Mouse (Mus musculus): ENCODE results near the gene Copb1.

The Copb1 gene

DNA sequence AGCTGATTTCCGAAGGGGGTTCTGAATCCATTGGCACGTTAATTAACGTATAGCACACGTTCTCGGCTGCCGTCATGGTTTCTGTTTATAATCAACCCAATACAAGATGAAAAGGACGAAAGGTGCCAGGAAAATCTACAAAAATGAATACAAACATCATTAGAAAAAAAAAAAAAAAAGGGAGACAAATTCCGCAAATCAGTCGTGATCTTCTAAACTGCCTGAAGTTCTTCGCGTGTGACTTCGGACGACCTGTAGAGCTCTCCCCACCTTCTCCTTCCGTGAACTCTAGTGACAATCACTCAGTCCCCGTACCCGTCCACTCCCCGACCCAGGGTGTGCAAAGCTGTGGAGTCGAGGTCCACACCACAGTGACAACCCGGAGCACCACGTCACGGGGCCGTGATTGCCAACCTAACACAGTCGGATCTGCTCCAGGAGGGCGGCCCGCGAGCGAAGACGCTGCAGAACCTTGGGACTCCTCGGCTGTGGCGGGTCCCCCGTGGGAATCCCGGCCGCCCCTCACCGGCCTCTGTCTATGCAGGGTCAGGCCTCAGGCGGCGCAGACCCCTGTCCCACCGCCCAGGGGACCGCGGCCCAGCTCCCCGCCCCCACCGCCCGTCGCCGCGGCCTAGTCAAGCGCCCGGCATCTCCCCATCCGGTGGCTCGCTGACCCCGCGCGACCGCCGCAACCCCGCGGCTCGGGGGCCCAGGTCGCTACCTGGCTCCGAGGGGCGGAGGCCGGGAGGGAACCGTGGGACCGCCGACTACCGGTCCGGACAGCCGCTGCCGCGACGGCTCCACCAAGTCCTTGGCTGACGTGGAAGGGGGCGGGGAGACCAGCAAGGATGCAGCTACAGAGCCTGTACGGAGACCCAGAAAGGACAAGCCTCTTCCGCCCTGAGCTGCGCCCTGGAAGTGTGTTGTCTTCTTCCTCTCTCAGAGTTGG, at the start of gene Copb1:
Copb1 (minus strand) TSS at position 827 of the 949 bp plus-strand sequence.
- DNase-seq = peak; percentile 95

DNA sequence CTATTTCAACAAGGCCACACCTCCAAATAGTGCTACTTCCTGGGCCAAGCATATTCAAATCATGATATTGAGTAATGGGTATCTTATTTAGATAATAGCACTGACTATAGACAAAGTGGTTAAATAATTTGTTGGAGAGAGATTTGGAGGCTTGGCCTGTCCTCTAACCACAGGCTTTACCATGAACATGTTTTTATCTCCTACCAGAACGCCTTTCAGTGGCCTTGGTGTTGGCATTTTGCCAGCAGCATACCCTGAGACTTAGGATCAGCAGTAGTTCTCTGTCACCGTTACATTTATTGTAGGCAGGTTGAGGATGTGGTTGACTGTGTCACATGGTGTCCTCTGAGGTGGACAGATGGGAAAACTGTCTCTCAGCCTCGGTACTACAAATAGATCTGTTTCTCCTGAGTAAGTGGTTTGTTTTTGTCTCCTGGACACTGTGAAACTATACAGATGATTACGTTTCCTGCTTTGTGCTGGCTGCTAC, 46.8 kb upstream of the Copb1 start:
- DNase-seq = no peak

DNA sequence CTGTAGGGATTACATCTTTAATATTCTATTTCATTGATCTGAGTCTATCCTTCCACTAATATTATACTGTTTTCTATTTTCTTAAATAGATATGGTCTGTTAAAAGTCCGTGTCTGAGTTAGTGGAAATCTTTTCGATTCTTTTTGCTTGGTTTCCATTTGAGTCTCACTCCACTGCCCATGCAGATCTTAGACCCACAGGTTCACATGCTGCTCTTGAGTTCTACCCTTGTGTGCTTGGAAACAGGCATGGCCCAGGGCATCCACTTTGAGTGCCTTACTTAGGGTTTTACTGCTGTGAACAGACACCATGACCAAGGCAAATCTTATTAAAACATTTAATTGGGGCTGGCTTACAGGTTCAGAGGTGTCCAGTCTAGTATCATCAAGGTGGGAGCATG, 46.3 kb upstream of the Copb1 start:
- DNase-seq = no peak

DNA sequence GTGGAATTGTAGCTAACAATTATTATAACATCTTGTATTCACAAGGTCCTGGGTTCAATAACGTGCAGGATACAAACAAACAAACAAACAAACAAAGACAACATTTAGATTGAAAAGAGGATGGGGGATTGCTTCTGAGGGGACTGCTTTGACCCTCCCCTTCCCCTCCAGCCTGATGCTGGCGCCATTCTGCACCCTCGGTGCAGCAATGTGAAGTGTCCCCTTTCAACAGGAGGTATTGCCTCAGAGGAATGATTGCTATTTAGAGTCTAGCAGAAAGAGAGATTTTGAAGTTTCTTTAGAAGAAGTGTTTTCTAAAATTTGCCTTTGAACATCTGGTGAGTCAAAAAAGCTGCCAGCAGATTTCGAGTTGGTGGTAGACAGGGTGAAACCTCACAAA, 44.7 kb upstream of the Copb1 start:
- no peak for DNase-seq

DNA sequence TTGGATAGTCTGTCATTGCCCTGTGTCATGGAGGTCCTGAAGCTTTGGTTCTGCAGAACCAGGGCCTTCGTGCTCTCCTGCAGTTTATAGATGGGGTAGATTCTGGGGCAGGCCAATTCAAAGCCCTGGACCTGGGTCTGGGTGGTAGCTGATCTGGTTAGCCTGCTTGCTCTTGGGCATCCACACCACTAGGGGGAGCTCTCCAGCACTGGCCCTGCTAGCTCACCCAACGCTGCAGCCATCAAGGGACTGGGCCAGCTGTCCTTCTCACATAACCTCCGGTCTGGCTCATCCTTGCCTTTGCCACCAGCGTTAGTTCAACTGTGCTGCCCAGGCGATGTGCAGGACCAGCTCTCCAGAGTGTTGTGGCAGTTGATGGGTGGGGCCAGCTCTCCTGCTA, 40.2 kb upstream of the Copb1 start:
- DNase-seq = peak; percentile 40

DNA sequence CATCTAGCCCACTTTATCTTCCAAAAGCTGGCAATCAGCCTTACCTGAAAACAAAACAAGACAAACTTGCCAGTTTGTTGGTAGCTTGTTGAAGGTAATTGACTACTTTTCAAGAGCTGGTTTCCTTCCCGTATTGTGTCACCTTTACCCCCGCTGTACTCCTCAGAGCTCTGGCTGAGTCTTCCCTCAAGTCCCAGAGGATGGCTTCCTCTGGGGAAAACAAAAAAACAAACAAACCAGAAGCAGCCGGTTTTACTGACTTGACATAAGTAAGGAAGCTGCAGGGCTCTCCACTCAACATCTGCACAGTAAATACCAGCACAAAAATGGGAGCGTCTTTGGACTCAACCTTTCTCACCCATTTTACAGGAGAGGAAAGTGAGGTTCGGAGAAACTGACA, 39.4 kb upstream of the Copb1 start:
- no peak for DNase-seq

DNA sequence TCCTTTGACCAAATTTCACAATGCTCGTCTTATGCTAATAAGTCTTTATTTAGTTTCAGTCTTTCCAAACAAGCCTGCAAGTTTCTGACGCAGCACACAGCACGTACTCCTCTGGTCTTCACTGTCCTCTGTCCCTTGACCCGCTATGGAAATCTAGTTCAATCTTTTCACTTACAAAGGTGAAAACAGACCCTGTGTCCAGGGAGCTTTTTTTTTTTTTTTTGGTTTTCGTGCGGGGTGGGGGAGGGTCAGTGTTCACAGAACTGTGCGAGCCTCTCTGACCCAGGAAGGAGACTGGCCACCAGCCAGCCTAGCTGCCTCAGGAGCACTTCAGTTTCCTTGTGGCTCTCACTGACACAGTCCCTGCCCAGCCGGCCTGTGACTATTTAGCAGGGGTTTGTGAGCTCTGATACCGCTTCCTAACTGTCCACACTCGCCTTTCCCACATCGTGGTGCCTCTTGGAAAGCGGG, 38.0 kb upstream of the Copb1 start:
- peak; percentile 32 for DNase-seq

DNA sequence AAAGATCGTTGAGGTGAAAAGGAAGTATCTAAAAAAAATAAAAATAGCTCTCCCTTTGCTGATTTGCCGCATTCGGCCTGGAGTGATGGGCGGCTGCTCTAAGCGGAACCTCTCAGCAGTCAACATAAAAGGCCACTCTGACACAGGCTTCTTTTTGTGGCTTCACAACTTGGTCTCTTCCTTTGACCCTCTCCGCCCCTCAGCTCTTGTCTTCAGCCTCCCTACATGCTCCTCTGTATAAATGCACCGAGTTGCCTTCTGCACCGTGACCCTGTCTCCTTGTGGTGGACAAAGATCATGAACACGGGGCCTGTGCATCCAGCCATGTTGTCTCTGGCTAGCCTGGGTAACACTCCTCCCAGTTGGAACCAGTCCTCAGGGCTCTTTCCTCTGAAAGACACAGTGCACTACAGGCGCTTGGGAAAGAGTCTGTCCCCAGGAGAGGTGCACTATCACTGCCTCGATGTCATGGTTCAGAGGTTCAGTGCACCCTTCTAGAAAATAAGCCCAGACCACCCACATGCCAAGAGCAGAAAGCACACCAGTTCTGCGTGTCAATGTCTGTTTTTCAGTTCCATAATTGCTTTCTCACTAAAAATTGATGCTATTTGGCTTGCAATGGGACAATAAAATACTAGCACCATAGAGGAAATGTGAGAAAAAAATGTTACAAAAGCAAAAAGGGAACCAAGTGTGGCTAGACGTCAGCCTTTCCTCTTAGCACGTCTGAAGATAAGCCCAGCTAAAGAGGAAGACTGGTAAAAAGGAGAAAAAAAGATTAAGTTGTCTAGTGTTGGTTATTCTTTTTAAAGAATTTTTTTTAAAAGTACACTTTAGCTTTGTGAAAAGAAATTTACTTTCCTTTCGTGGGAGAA, 37.2 kb upstream of the Copb1 start:
- DNase-seq = peak; percentile 48

DNA sequence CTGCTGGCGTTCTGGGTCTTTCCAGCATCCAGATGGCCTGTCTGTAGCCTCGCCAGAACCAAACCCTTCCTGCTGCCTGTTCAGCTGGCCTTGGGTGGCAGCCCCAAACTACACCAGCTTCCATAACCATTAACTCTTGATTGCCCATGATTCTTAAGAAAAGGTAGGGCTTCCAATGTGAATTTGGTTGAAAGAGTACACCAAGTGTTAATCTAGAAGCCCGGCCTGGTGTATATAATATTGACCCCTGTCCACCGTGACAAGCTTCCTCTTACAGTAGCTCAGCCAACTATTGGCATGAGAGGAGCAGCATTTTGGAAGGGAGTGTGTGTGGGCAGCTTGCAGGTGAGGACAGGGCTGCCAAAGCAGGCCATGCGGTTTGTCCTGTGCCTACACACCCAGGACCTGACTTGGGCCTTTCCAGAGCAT, 35.6 kb upstream of the Copb1 start:
- no peak for DNase-seq

DNA sequence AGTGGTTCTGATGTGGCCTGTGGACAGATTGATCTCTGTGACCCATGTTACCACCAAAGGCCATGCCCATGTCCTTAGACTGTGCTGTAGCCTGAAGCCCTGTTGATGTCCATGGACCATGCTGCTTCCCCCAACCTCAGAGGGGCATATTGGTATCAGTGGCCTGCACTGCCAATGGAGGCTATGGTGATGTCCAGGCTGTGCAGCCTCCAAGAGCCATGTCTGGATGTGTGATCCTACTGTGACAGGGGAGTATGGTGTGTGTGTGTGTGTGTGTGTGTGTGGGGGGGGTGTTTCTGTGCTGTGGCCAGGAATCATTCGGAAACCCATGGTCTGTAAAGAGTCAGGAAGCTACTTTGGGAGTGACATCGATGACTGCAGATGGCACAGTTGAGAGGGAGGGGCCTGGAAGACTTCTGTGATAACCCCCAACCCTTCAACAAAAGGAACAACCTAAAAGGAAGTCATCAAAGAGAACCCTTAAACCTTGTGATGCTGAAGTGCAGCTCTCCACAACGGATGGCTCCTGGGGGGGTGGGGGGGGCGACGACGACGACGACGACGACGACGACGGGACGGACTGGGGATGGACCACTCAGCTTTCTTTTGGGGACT, 29.9 kb upstream of the Copb1 start:
- peak; percentile 30 for DNase-seq

DNA sequence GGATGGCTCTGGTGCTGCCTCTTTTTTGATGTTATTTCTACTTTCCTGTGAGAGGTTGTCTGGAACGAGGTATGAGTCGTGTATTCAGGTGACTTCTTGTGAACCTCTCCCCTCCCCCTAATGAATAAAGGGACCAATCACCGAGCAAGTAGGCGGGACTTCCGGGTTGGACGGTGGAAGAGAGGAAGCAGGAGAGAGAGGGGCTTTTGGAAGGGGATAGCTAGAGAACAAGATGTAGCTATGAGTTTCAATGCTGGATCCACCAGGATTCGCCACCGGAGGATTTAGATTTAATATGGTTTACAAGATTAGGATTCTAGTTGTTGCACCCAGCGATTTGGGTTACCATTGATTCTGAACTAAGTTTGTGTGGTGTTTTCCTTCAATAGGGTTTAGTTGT, 28.5 kb upstream of the Copb1 start:
- DNase-seq = no peak

DNA sequence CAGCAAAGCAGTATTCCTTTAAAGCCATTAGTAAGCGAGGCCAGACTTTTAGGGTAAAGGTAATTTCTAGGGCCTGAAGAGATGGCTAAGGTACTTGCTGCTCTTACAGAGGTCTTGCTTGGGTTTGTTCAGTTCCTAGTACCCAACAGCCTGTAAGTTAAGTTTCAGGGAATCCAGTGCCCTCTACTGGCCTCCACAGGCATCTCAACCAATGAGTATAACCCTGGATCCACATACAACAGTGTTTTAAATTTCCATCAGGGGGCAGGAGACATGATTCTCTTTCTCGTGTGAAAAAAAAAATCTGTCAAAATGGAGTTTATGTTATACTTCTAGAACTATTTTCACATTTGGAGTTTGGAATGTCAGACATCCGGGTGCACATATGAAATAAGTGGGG, 27.2 kb upstream of the Copb1 start:
- DNase-seq = peak; percentile 80

DNA sequence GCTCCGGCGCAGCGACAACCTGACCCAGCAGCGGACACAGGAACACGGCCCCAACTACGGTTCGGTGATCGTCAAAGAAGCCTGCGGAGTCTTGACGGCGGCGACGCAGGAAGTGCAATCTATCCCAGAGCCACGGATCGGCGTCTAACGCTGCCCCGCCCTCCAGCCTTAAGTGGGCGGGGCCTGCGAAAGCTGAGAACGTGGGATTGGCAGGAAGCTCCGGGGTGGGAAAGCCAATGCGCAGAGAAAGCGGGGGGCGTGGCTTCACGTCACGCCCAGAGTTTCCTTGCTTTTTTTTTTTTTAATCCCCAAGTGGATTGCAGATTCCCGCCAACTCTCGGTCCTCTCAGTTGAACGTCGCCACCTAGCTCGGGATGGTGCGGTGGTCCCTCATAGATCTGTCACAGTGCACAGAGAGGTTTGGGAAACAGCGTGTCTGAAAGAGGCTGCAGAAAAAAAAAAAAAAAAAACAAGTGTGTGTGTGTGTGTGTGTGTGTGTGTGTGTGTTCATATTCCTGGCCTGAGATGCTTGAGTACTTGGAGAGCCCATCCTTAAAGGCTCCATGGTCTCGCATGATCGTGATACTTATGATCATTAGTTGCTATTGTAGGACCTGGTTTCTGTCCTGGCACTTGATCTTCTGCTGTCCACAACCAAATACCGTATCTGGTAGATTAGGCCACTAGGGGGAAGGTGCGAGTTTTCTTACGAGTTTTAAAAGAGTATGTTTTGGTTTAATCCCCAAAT, 21.7 kb upstream of the Copb1 start, which contains the start of gene Psma1:
Psma1 (minus strand) TSS at position 114 of the 748 bp plus-strand sequence.
- peak; percentile 96 for DNase-seq

DNA sequence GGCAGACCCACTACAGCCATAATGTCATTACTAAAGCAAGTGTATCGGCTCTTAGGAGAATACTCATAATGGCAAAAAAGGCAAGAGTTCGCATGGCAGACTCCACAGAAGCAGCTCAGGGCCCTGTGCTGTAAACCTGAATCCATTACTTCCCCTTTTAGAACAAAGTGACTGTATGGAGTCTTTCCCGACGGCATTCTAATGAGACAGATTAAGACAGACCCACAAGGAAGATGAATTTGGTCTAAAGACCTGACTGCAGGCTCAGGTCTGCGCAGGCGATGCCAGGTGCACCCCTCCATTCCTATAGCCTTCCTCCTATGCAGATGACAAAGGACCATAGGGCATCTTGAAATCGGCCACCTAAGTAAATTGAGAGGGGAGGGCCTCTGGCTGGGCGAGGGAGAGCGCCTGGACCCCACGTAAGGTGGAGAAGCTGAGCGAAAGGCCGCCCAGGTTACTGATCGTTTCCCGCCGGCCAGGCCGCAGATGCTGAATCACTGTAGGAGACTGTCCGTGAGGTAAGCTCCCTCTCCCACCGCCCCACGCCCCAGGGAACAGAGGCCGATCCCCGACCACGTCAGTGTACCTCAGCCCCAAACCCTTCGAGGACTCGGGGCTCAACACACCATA, 21.0 kb upstream of the Copb1 start:
- DNase-seq = no peak

DNA sequence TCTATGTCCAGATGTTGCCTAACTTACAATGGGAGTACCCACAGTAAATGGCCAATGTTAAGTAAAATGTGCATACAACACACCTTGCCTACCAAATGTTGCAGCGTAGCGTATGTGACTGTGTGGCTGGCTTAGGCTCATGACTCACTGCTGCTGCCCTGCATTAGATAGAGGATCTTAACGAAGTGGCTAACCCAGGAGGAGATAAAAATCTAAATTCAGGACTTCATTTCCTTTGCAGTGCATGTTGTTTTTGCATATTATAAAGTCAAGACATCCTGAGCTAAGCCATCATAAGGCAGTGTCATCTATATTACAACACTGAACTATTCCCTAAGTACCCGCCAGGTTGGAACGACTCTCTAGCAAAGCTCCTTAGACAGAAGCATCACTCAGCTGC, 13.9 kb upstream of the Copb1 start:
- no peak for DNase-seq

DNA sequence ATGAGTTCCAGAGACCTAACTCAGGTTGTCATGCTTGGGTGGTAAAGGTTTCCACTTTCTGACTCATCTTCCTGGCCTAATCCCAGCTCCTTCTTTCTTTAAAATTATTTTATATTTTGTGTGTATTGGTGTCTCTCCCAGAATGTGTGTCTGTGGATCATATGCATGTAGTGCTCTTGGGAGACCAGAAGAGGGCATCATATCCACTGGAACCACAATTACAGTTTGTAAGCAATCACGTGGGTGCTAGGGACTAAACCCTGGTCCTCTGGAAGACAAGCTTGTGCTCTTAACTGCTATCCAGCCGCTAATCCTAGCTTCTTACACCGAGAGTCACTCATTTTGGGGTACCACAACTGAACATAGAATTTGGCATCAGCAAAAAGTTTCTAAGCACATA, 2.8 kb downstream of the Copb1 start:
- DNase-seq = no peak

DNA sequence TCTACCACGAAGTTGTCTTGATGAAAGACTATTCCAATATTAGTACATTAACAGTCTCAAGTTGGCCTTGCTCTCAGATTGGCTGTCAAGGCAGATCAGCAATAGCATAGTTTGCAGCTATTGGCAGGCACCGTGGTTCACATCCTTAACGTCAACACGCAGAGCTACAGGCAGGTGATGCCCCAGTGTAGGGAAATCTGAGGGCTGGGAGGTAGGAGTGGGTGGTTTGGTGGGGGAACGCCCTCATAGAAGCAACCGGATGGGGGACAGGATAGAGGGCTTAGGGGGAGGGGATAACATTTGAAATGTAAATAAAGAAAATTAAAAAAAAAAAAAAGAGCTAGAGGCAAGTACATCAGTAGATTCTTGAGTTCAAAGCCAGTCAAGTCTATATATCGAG, 20.5 kb downstream of the Copb1 start:
- DNase-seq = no peak

DNA sequence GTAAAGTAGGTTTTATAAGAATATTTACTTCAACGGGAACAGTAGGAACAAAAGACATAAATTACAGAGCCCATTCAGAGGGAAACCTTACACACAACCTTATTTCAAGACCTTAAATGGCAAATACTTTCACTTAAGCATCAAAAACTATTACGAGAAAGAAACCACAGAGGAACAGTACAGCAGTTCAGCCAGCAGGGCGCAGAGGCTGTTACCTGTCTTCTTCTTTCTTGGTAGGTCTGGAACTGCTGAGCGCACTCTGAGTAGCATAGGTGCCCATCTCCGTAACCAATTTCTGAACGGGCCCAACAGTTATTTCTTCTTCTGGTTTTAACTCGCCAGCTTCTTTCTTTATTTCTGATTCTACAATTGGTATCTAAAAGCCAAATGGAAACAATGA, 21.5 kb downstream of the Copb1 start:
- no peak for DNase-seq

DNA sequence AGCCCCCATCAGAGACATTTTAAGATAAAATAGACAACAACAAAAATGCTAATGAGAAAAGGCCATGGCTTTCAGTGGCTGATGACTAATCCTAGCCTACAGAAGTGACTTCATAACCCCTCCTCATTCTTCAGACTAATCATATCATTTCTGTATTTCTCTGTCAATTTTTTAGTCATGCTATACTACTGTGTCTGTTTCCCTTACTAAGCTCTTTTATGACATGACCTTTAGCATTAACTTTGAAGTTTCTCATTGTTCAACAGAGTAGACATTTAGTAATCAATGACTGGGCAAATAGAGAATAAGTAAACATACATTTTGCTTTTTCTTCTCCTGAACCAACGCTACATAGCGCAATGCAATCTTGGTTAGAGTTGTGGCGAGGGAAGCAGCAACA, 22.7 kb downstream of the Copb1 start:
- DNase-seq = no peak

DNA sequence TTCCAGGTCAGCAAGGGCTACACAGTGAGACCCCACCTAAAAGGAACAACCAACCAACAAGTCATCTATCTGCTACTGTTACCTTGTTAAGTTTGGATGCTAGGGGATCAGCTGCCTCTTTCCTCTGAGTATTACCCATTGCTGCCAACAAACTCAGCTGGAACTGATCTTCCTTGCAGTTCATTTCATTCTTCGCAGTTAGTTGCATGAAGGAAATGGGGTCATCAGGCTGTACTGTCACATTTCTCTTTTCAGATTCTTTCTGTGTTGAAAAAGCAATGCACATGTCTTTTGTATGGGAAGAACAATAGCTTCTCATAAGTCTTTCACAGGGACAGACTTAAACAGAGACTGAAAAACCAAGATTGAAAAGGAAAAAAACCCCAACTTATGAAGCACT, 28.0 kb downstream of the Copb1 start:
- DNase-seq = no peak

DNA sequence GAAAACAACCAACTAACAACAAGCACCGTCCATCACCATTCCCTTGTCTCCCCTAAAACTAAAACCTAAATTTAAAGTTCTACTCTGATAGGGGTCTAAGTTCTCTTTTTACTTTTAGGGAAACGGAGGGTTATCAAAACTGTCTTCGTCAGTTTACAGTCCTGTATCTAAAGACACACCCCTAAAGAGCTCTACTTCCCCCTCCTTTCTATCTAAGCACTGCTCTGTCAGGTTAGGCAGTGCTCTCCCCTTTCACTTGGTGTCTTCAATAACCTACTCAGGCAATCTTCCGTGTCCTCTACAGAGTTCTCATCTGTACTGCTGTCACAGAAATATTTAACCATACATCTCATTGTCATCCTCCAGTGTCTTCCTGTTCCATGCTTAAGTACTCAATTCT, 34.1 kb downstream of the Copb1 start:
- no peak for DNase-seq

DNA sequence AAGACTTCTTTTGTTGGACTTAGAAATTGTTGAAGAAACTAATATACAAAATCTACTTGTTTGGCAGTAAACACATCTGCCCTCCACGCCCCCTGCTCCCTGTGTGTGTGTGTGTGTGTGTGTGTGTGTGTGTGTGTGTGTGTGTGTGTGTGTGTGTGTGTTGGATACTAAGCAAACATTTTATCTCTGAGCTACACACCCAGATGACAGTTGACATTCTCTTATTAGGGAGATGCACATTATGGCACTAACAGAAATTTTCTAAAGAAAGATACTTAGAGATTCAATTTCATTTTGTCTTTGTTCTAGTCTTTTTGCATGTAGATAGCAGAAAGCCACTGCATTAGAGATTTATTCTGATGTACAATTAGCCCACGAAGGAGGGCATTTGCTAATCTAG, 37.6 kb downstream of the Copb1 start:
- no peak for DNase-seq

Measured in thymus, postnatal 14 days (tissue).